Mouse (Mus musculus): ENCODE measurements at regions not wholly inside any gene's neighbourhood (a gene's known extent, or its start where the extent isn't known, plus 50 kb on each side); places are given as distances from the start of the nearest gene placed in this dataset.

DNA sequence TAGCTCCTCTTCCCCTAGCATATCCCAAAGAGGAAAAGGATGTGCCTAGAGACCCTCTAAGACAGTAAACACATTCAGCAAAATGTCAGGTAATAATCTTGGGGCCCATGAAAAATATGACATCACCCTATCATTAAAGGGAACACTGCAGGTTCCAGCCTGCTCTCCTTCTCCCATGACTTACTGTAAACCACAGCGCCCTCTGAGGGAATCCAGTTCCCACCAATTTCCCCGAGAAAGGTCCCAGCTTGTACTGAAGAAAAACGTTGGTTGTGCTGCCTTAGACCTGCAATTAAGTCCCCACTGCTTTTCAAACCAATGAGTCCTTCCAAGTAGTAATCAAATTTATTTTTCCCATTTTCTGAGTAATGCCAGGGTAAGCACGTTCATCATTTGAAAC lies 251.0 kb upstream of the Pard3b start:
- TF ChIP-seq GATA1 (IDR thresholded peaks at IDR 0.05; ENCODE audit: borderline replicate concordance, low read length) (no peak), FLI1 (IDR thresholded peaks at IDR 0.05; ENCODE audit: low read length) (no peak)

All from megakaryocyte, embryonic 14.5 days (primary cell).